Mouse (Mus musculus): ENCODE measurements at regions not wholly inside any gene's neighbourhood (a gene's known extent, or its start where the extent isn't known, plus 50 kb on each side); places are given as distances from the start of the nearest gene placed in this dataset.

DNA sequence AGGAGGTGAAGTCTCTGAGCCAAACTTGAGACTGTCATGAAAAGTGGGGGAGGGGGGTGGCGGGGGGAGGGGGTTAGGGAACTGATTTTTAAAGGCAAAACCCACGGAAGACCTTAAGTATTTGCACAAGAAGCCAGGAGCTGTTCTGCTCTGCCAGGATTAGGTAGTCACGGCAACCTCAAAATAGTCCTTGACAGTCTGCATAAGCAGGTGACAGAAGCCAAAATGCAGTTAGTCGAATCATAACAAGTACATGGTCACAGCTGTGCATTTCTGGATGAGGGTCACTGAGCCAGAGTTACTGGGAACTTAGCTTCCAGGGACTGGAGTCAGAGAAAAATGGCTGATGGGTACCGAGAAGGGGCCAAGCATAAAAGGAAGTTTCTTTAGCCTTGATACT is 227.7 kb downstream of the Atp23 start:
- TF ChIP-seq CTCF (conservative IDR thresholded peaks at IDR 0.05 in 1 of 2, IDR thresholded peaks at IDR 0.05 in 1 of 2; ENCODE audit: low read depth in 2 of 2, low read length in 2 of 2) (no peak), MAFK (IDR thresholded peaks at IDR 0.05; ENCODE audit: insufficient replicate concordance, low read length) (no peak), ZNF384 (IDR thresholded peaks at IDR 0.05; ENCODE audit: low read depth, low read length) (no peak), EP300 (IDR thresholded peaks at IDR 0.05; ENCODE audit: low read length) (no peak), GABPA (IDR thresholded peaks at IDR 0.05; ENCODE audit: insufficient replicate concordance, low read depth, low read length) (no peak), ETS1 (conservative IDR thresholded peaks at IDR 0.05; ENCODE audit: low read depth, low read length) (no peak), CHD1 (IDR thresholded peaks at IDR 0.05; ENCODE audit: low read depth, low read length) (no peak), POLR2A (IDR thresholded peaks at IDR 0.05; ENCODE audit: low read depth, low read length) (no peak), MYC (IDR thresholded peaks at IDR 0.05; ENCODE audit: low read depth, low read length) (no peak)
